Mouse (Mus musculus) G1E (cell line): ENCODE measurements at regions not wholly inside any gene's neighbourhood (a gene's known extent, or its start where the extent isn't known, plus 50 kb on each side); places are given as distances from the start of the nearest gene placed in this dataset.

Source experiments
- CTCF ChIP-seq: IDR thresholded peaks from 2 replicates; pipeline ENCODE4 v1.5.1; 2012; ENCODE audit warnings: low read depth, low read length, inconsistent platforms, mixed read lengths
- GATA1 ChIP-seq: IDR thresholded peaks from 2 replicates; pipeline ENCODE4 v1.6.1; 2012; ENCODE audit warnings: borderline replicate concordance, low read length, inconsistent platforms, mixed read lengths
- TAL1 ChIP-seq: conservative IDR thresholded peaks from 2 replicates; pipeline ENCODE4 v1.6.1; 2012; ENCODE audit warnings: low read depth, low read length, inconsistent platforms, mixed read lengths

GRCm38 (mm10) chr2:171628182-171628850 is 414.9 kb downstream of the Cbln4 start:
- TF ChIP-seq CTCF (no peak), TAL1 (no peak), GATA1 (no peak)
